Mouse (Mus musculus) neutrophil, adult 83 days (primary cell): ENCODE results near the gene Trmt1. TPM values are rescaled to one million over a fixed set of nuclear protein-coding genes. Genes with fewer than 3 reads are reported as not detected.

ENCODE experiments used
- total RNA-seq, 2 experiments: library from RNA; stranded (reverse); gene quantifications; one replicate each; pipeline ENCODE4 v1.2.4; 2023

Trmt1 gene
- 10 to 100 TPM; 25.7 to 39.0 TPM for total RNA-seq

GRCm38 (mm10) chr8:84686191-84687002 lies at the start of gene Trmt1:
TSS of gene Trmt1 (plus strand) at chr8:84686307.

GRCm38 (mm10) chr8:84662581-84663065 lies 23.5 kb upstream of the Trmt1 start, which contains the start of gene Ier2:
TSS of gene Ier2 (minus strand) at chr8:84662852.

GRCm38 (mm10) chr8:84687705-84688100 lies 1.6 kb downstream of the Trmt1 start, which contains the start of gene Nacc1:
TSS of gene Nacc1 (minus strand) at chr8:84687862.

GRCm38 (mm10) chr8:84700941-84701911 lies 15.1 kb downstream of the Trmt1 start, which contains the start of gene Lyl1:
TSS of gene Lyl1 (plus strand) at chr8:84701457.

GRCm38 (mm10) chr8:84722850-84723570 lies 36.9 kb downstream of the Trmt1 start, which contains the start of gene G430095P16Rik:
TSS of gene G430095P16Rik (plus strand) at chr8:84723007.

Other genes starting within 250 kb of the Trmt1 start
- 1,000 to 10,000 TPM in 1 of 2 experiments, 100 to 1,000 TPM in 1; 917 to 1,067 TPM for gene Ier2, start 23.5 kb upstream of the Trmt1 start, total RNA-seq
- gene Nacc1, start 1.6 kb downstream of the Trmt1 start, total RNA-seq: 10 to 100 TPM; 35.1 to 41.1 TPM
- 100 to 1,000 TPM; 103 to 117 TPM for gene Lyl1, start 15.2 kb downstream of the Trmt1 start, total RNA-seq
- 10 to 100 TPM; 10.9 to 11.1 TPM for gene G430095P16Rik, start 36.7 kb downstream of the Trmt1 start, total RNA-seq
- gene Nfix, start 114.0 kb downstream of the Trmt1 start, total RNA-seq: 10 to 100 TPM; 22.4 to 35.3 TPM
- 1 to 10 TPM; 1.2 to 1.9 TPM for gene Dand5, start 136.5 kb downstream of the Trmt1 start, total RNA-seq
- gene Gadd45gip1, start 145.2 kb downstream of the Trmt1 start, total RNA-seq: 1 to 10 TPM; 6.7 to 9.4 TPM
- 10 to 100 TPM; 45.1 to 61.6 TPM for gene Rad23a, start 154.4 kb downstream of the Trmt1 start, total RNA-seq
- gene Calr, start 160.6 kb downstream of the Trmt1 start, total RNA-seq: 100 to 1,000 TPM; 331 to 384 TPM
- 10 to 100 TPM; 27.1 to 36.2 TPM for gene Farsa, start 170.7 kb downstream of the Trmt1 start, total RNA-seq
- 10 to 100 TPM; 14.8 to 20.6 TPM for gene Syce2, start 185.8 kb downstream of the Trmt1 start, total RNA-seq
- 10 to 100 TPM in 1 of 2 experiments, 1 to 10 TPM in 1; 9.6 to 11.3 TPM for gene Gcdh, start 207.6 kb downstream of the Trmt1 start, total RNA-seq
- 10 to 100 TPM; 21.1 to 28.8 TPM for gene Klf1, start 215.6 kb downstream of the Trmt1 start, total RNA-seq
- 10 to 100 TPM; 20.0 to 24.8 TPM for gene Dnase2a, start 222.3 kb downstream of the Trmt1 start, total RNA-seq